Mouse (Mus musculus) bone marrow macrophage, adult 2 months (primary cell): ENCODE results near the gene Slc3a2.

ENCODE experiments used
- CTCF ChIP-seq: IDR thresholded peaks from 2 replicates; pipeline ENCODE4 v1.5.1; 2012; ENCODE audit warnings: low read depth, mild to moderate bottlenecking, low read length, moderate library complexity
- POLR2A ChIP-seq: IDR thresholded peaks from 2 replicates; pipeline ENCODE4 v1.6.1; 2012; ENCODE audit warnings: mild to moderate bottlenecking, low read depth, low read length, borderline replicate concordance

GRCm38 (mm10) chr19:8724392-8724791 is 1.2 kb upstream of the Slc3a2 start:
- TF ChIP-seq POLR2A (no peak), CTCF (no peak)
